In the genomic region with DNA sequence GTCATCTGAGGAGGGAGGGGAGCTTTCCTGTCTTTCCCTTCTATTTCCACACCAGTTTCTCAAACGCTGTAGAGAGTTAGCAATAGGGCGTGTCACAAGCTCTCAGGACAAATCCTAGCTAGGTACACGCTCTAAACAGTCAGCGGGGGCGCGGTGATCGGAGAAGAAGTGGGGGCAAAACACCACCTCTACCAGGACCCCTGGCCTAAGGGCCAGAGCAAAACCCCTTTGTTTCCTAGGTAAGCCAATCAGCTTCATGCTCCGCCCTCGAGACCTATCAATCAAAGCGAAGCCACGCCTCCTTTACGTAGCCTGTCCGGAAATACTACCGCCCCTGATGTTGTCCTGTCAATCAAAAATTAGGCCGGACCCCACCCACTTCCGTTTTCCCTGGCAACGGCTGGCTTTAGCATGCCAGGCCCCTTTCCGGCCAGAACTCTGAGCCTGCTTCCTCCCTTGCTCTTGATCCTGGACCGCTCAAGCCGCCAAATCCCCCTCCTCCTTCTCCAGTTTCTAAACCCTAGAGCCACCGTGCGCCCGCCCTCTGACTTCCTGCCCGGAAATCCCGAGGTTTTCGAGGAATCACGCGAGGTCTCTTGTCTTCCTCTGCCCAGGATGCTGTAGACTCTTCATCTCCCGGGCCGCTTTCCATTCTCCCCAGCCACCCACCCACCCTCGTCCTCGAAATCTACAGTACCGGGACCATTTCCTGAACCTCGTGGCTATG, we compare ENCODE assay signal across 8 mouse cellular contexts. TPM values are rescaled to one million over a fixed set of nuclear protein-coding genes. Genes with fewer than 3 reads are reported as not detected.
A peak's percentile ranks its signal among the peaks of the same experiment; 100 is the strongest.
DNase-seq lines count a peak whose midpoint lies in the region; ATAC-seq lines count a peak whose summit lies in the region.

No protein-coding gene starts in this region.

- H3K4me1 ChIP-seq in hindbrain, embryonic 11.5 days (replicated peaks; ENCODE audit: control insufficient read depth, insufficient read depth, low read length): no peaks in the 10 kb centered on the region; the same call in 1 of the 2 replicates

- WGBS in hindbrain, embryonic 11.5 days: under 1% methylated on average over 34 of the region's 34 CpGs

- H3K36me3 ChIP-seq in hindbrain, embryonic 11.5 days (ENCODE audit: control insufficient read depth, insufficient read depth, low read length): no peaks in the 10 kb centered on the region

- H3K4me3 ChIP-seq in hindbrain, embryonic 11.5 days (ENCODE audit: low read depth, low read length): peak overlapping the region; percentile 65

- H3K9ac ChIP-seq in hindbrain, embryonic 11.5 days (ENCODE audit: low read depth, low read length): peak overlapping the region; percentile 89

- H3K9me3 ChIP-seq in hindbrain, embryonic 11.5 days (ENCODE audit: control insufficient read depth, low read length): no peaks in the 10 kb centered on the region

- peak; percentile 94 for DNase-seq in MN1 (ENCODE audit: low spot score)
- DNase-seq in cerebellum, adult 9-10 months: peak; percentile 96
- peak; percentile 91 to 94 for DNase-seq in frontal cortex, adult 2 months (ENCODE audit: extremely low spot score in 1 of 2, low spot score in 1 of 2)
- peak; percentile 99 for DNase-seq in hindbrain, embryonic 11.5 days (ENCODE audit: low spot score)
- peak; percentile 91 to 92 for DNase-seq in layer of hippocampus, postnatal 10 days (ENCODE audit: low spot score in 2 of 2)
- peak; percentile 98 for DNase-seq in lung, postnatal 10 days
- DNase-seq in ovary, postnatal 36 days (ENCODE audit: low spot score): peak; percentile 88
- DNase-seq in thymus, postnatal 25 days: peak; percentile 91

- H3K27me3 ChIP-seq in hindbrain, embryonic 11.5 days (ENCODE audit: control insufficient read depth, insufficient read depth, low read length): 0 out of 2 replicates have a peak, but pooled peaks cover 2% of the 10 kb centered on the region

- ATAC-seq in hindbrain, embryonic 11.5 days (ENCODE audit: low FRiP score): peak; percentile 95

- H3K4me2 ChIP-seq in hindbrain, embryonic 11.5 days (replicated peaks; ENCODE audit: low read depth, low read length): peak overlapping the region; percentile 78

- H3K27ac ChIP-seq in hindbrain, embryonic 11.5 days (ENCODE audit: low read depth, low read length): peak overlapping the region; percentile 97

RNA-seq across cellular contexts. Expression of a gene that starts 11.0 kb away (rescaled TPM):
- 103 and 108 TPM in 2 replicates for polyA plus RNA-seq in frontal cortex, adult 2 months (2012; rRNA removed)
- 22.7 and 23.8 TPM in 2 replicates for polyA plus RNA-seq in hindbrain, embryonic 11.5 days (2014; fragmentation: Nextera tagmentation; extraction: Ambion mirVana)
- 100 to 1,000 TPM; 103 to 124 TPM for total RNA-seq in layer of hippocampus, postnatal 10 days (2021)

RNA-seq across cellular contexts. Expression of a gene that starts 12.8 kb away (rescaled TPM):
- 7.6 and 7.7 TPM in 2 replicates for polyA plus RNA-seq in frontal cortex, adult 2 months (2012; rRNA removed)
- 0.62 TPM in 1 of 2 replicates, not detected in the other for polyA plus RNA-seq in hindbrain, embryonic 11.5 days (2014; fragmentation: Nextera tagmentation; extraction: Ambion mirVana)
- 1 to 10 TPM; 3.2 to 3.3 TPM for total RNA-seq in layer of hippocampus, postnatal 10 days (2021)

RNA-seq across cellular contexts. Expression of a gene that starts 16.8 kb away (rescaled TPM):
- polyA plus RNA-seq in frontal cortex, adult 2 months (2012; rRNA removed): 4.3 and 5.3 TPM in 2 replicates
- 2.9 and 3.9 TPM in 2 replicates for polyA plus RNA-seq in hindbrain, embryonic 11.5 days (2014; fragmentation: Nextera tagmentation; extraction: Ambion mirVana)
- total RNA-seq in layer of hippocampus, postnatal 10 days (2021): 1 to 10 TPM; 1.8 to 2.1 TPM

RNA-seq across cellular contexts. Expression of a gene that starts 44.1 kb away (rescaled TPM):
- polyA plus RNA-seq in frontal cortex, adult 2 months (2012; rRNA removed): 34.7 and 37.1 TPM in 2 replicates
- polyA plus RNA-seq in hindbrain, embryonic 11.5 days (2014; fragmentation: Nextera tagmentation; extraction: Ambion mirVana): 39.7 and 41.0 TPM in 2 replicates
- total RNA-seq in layer of hippocampus, postnatal 10 days (2021): 10 to 100 TPM; 21.3 to 23.2 TPM

RNA-seq across cellular contexts. Expression of a gene that starts 52.0 kb away (rescaled TPM):
- 73.3 and 80.2 TPM in 2 replicates for polyA plus RNA-seq in frontal cortex, adult 2 months (2012; rRNA removed)
- polyA plus RNA-seq in hindbrain, embryonic 11.5 days (2014; fragmentation: Nextera tagmentation; extraction: Ambion mirVana): 69.0 and 75.0 TPM in 2 replicates
- total RNA-seq in layer of hippocampus, postnatal 10 days (2021): 10 to 100 TPM; 45.3 to 48.9 TPM

Comparison
In these comparisons a context has a peak if more than half of its experiments do, and no peak if none do; other contexts are left out.
1. Peak in every context shown above with its lines: DNase-seq, ATAC-seq, H3K4me3 ChIP-seq and H3K27ac ChIP-seq.